Mouse (Mus musculus) telencephalon, adult 2 months (tissue): ENCODE measurements around the gene Gm572.

Source experiments
- DNase-seq: peaks from one replicate; pipeline ENCODE4 v3.0.0-alpha.2; 2011; ENCODE audit warnings: low read depth, low spot score

Gene Gm572

GRCm38 (mm10) chr4:148667006-148667755 lies 24.1 kb downstream of the Gm572 start:
- DNase-seq: no peak

GRCm38 (mm10) chr4:148671230-148671947 lies 28.3 kb downstream of the Gm572 start:
- DNase-seq: no peak

GRCm38 (mm10) chr4:148675043-148675442 lies 31.9 kb downstream of the Gm572 start:
- DNase-seq: no peak

GRCm38 (mm10) chr4:148676188-148676960 lies 33.3 kb downstream of the Gm572 start:
- DNase-seq: no peak

- DNase-seq: no peak
Measured at GRCm38 (mm10) chr4:148676961-148677637, 34.0 kb downstream of the Gm572 start.

GRCm38 (mm10) chr4:148678105-148678504 lies 35.0 kb downstream of the Gm572 start:
- DNase-seq: no peak

GRCm38 (mm10) chr4:148680505-148681067 lies 37.5 kb downstream of the Gm572 start:
- DNase-seq: no peak

GRCm38 (mm10) chr4:148681429-148681828 lies 38.3 kb downstream of the Gm572 start:
- DNase-seq: no peak

GRCm38 (mm10) chr4:148682961-148683360 lies 39.8 kb downstream of the Gm572 start:
- DNase-seq: no peak

- DNase-seq: no peak
Measured at GRCm38 (mm10) chr4:148683539-148683938, 40.4 kb downstream of the Gm572 start.

- no peak for DNase-seq
Measured at GRCm38 (mm10) chr4:148686491-148686941, 43.4 kb downstream of the Gm572 start.

GRCm38 (mm10) chr4:148688091-148688490 lies 45.0 kb downstream of the Gm572 start:
- no peak for DNase-seq

GRCm38 (mm10) chr4:148691185-148691584 lies 48.1 kb downstream of the Gm572 start:
- no peak for DNase-seq

- no peak for DNase-seq
Measured at GRCm38 (mm10) chr4:148693417-148693959, 50.4 kb downstream of the Gm572 start.

- DNase-seq: no peak
Measured at GRCm38 (mm10) chr4:148704756-148705155, 61.6 kb downstream of the Gm572 start.

GRCm38 (mm10) chr4:148708836-148709235 lies 65.7 kb downstream of the Gm572 start:
- DNase-seq: no peak

- no peak for DNase-seq
Measured at GRCm38 (mm10) chr4:148710446-148710845, 67.3 kb downstream of the Gm572 start.

GRCm38 (mm10) chr4:148711323-148711722 lies 68.2 kb downstream of the Gm572 start:
- no peak for DNase-seq

GRCm38 (mm10) chr4:148712632-148713031 lies 69.5 kb downstream of the Gm572 start:
- DNase-seq: no peak

- no peak for DNase-seq
Measured at GRCm38 (mm10) chr4:148714064-148714463, 70.9 kb downstream of the Gm572 start.

- DNase-seq: no peak
Measured at GRCm38 (mm10) chr4:148714739-148715138, 71.6 kb downstream of the Gm572 start.
